In genomic region chr4:132731616-132732015, GRCm38 (mm10) we compare ENCODE assay signal across 8 mouse cellular contexts. TPM values are rescaled to one million over a fixed set of nuclear protein-coding genes. Genes with fewer than 3 reads are reported as not detected.
DNase-seq lines count a peak whose midpoint lies in the region; ATAC-seq and TF ChIP-seq lines count a peak whose summit lies in the region.

No protein-coding gene starts in this region.

- peak overlapping the region; percentile 64 for H3K4me2 ChIP-seq in embryonic facial prominence, embryonic 11.5 days (ENCODE audit: low read depth, low read length)
- peak overlapping the region; percentile 93 for H3K4me2 ChIP-seq in intestine, embryonic 15.5 days (replicated peaks)
- H3K4me2 ChIP-seq in neural tube, embryonic 12.5 days (replicated peaks): peak overlapping the region; percentile 83

- no peaks in the 10 kb centered on the region for H3K9me3 ChIP-seq in embryonic facial prominence, embryonic 11.5 days (replicated peaks; ENCODE audit: control insufficient read depth, low read length)
- no peaks in the 10 kb centered on the region for H3K9me3 ChIP-seq in intestine, embryonic 15.5 days
- H3K9me3 ChIP-seq in neural tube, embryonic 12.5 days: no peaks in the 10 kb centered on the region

- 48% methylated on average over 12 of the region's 12 CpGs for WGBS in liver, adult 2 months
- 54% methylated on average over 12 of the region's 12 CpGs for WGBS in embryonic facial prominence, embryonic 11.5 days
- WGBS in intestine, embryonic 15.5 days: 45% methylated on average over 12 of the region's 12 CpGs
- WGBS in neural tube, embryonic 12.5 days: 50% methylated on average over 12 of the region's 12 CpGs

- no peaks in the 10 kb centered on the region for H3K79me2 ChIP-seq in liver, adult 2 months (ENCODE audit: control insufficient read depth, insufficient read depth, low read length)

- H3K27ac ChIP-seq in liver, adult 2 months (replicated peaks; ENCODE audit: insufficient read depth, low read depth, low read length): no peak overlapping the region
- no peak overlapping the region for H3K27ac ChIP-seq in embryonic facial prominence, embryonic 11.5 days (replicated peaks; ENCODE audit: low read depth, low read length)
- H3K27ac ChIP-seq in intestine, embryonic 15.5 days: no peak overlapping the region
- no peak overlapping the region for H3K27ac ChIP-seq in neural tube, embryonic 12.5 days

- peaks cover 8% of the 10 kb centered on the region; the same call in 1 of the 2 replicates for H3K4me1 ChIP-seq in liver, adult 2 months (ENCODE audit: control insufficient read depth, insufficient read depth, low read length)
- H3K4me1 ChIP-seq in embryonic facial prominence, embryonic 11.5 days (ENCODE audit: control insufficient read depth, insufficient read depth, low read length): no peaks in the 10 kb centered on the region
- peaks cover 9% of the 10 kb centered on the region; the same call in 1 of the 2 replicates for H3K4me1 ChIP-seq in intestine, embryonic 15.5 days (replicated peaks)
- peaks cover 5% of the 10 kb centered on the region; the same call in 1 of the 2 replicates for H3K4me1 ChIP-seq in neural tube, embryonic 12.5 days

- TF ChIP-seq POLR2A in liver, adult 2 months (IDR thresholded peaks at IDR 0.05; ENCODE audit: extremely low read depth, insufficient read depth, low read length): no peak

- no peak for DNase-seq in liver, adult 2 months (ENCODE audit: extremely low read depth, low read depth, low spot score)
- no peak for DNase-seq in liver
- DNase-seq in embryonic facial prominence, embryonic 11.5 days (ENCODE audit: low spot score): no peak
- no peak for DNase-seq in gastrocnemius, adult 18-20 months (ENCODE audit: low spot score)
- no peak for DNase-seq in kidney, postnatal 10 days
- DNase-seq in urinary bladder, postnatal 14 days (ENCODE audit: low spot score): no peak

- no peak for TF ChIP-seq CTCF in liver, adult 2 months (IDR thresholded peaks at IDR 0.05; ENCODE audit: low read depth, low read length)

- no peaks in the 10 kb centered on the region for H3K27me3 ChIP-seq in liver, adult 2 months (ENCODE audit: control insufficient read depth, insufficient read depth, low read length)
- H3K27me3 ChIP-seq in embryonic facial prominence, embryonic 11.5 days (ENCODE audit: control insufficient read depth, insufficient read depth, low read length): no peaks in the 10 kb centered on the region
- H3K27me3 ChIP-seq in intestine, embryonic 15.5 days (replicated peaks): no peaks in the 10 kb centered on the region
- no peaks in the 10 kb centered on the region for H3K27me3 ChIP-seq in neural tube, embryonic 12.5 days (replicated peaks)

- peak overlapping the region; percentile 40 for H3K9ac ChIP-seq in liver, adult 2 months (ENCODE audit: low read depth, low read length)
- no peak overlapping the region; the same call in 1 of the 2 replicates for H3K9ac ChIP-seq in embryonic facial prominence, embryonic 11.5 days (replicated peaks; ENCODE audit: low read length)
- H3K9ac ChIP-seq in intestine, embryonic 15.5 days: peak overlapping the region; percentile 57
- H3K9ac ChIP-seq in neural tube, embryonic 12.5 days: peak overlapping the region; percentile 68; the same call in 1 of the 2 replicates

- ATAC-seq in embryonic facial prominence, embryonic 11.5 days (replicated peaks; ENCODE audit: insufficient number of reproducible peaks, low FRiP score, low TSS enrichment, low read depth): no peak
- no peak for ATAC-seq in intestine, embryonic 15.5 days
- ATAC-seq in neural tube, embryonic 12.5 days (ENCODE audit: low FRiP score, low read depth): no peak

- H3K36me3 ChIP-seq in liver, adult 2 months (ENCODE audit: control insufficient read depth, insufficient read depth, low read length): no peaks in the 10 kb centered on the region
- no peaks in the 10 kb centered on the region for H3K36me3 ChIP-seq in embryonic facial prominence, embryonic 11.5 days (replicated peaks; ENCODE audit: control insufficient read depth, insufficient read depth, low read depth, low read length)
- H3K36me3 ChIP-seq in intestine, embryonic 15.5 days: no peaks in the 10 kb centered on the region
- peaks cover 13% of the 10 kb centered on the region for H3K36me3 ChIP-seq in neural tube, embryonic 12.5 days

- H3K4me3 ChIP-seq in liver, adult 2 months (ENCODE audit: insufficient read depth, low read depth, low read length): peak overlapping the region; percentile 55
- peak overlapping the region; percentile 53 for H3K4me3 ChIP-seq in embryonic facial prominence, embryonic 11.5 days (ENCODE audit: low read depth, low read length)
- H3K4me3 ChIP-seq in intestine, embryonic 15.5 days (replicated peaks): peak overlapping the region; percentile 53
- H3K4me3 ChIP-seq in neural tube, embryonic 12.5 days: peak overlapping the region; percentile 54

RNA-seq across cellular contexts. Expression of gene Xkr8, which starts 0.7 kb away (rescaled TPM):
- total RNA-seq in liver, adult 2 months (2014; rRNA removed): 3.0 and 6.1 TPM in 2 replicates
- 5.9 and 10.1 TPM in 2 replicates for polyA plus RNA-seq in liver, adult 2 months (2012; rRNA removed)
- polyA plus RNA-seq in embryonic facial prominence, embryonic 11.5 days (2014; fragmentation: Nextera tagmentation; extraction: Ambion mirVana): 6.1 and 7.2 TPM in 2 replicates
- polyA plus RNA-seq in intestine, embryonic 15.5 days (2015; fragmentation: Nextera tagmentation; extraction: Ambion mirVana): 4.0 TPM in 2 replicates
- 3.4 and 3.6 TPM in 2 replicates for polyA plus RNA-seq in neural tube, embryonic 12.5 days (2016; fragmentation: Nextera tagmentation; extraction: Ambion mirVana)
- 1 to 10 TPM in 1 of 2 experiments, under 1 TPM in 1; 0.95 to 1.3 TPM for total RNA-seq in gastrocnemius, adult 18-20 months (2021)

RNA-seq across cellular contexts. Expression of gene Smpdl3b, which starts 25.4 kb away (rescaled TPM):
- total RNA-seq in liver, adult 2 months (2014; rRNA removed): 0.34 and 0.65 TPM in 2 replicates
- polyA plus RNA-seq in liver, adult 2 months (2012; rRNA removed): 0.16 and 0.34 TPM in 2 replicates
- polyA plus RNA-seq in embryonic facial prominence, embryonic 11.5 days (2014; fragmentation: Nextera tagmentation; extraction: Ambion mirVana): 3.2 and 3.9 TPM in 2 replicates
- polyA plus RNA-seq in intestine, embryonic 15.5 days (2015; fragmentation: Nextera tagmentation; extraction: Ambion mirVana): 5.7 TPM in 2 replicates
- 1.0 and 1.5 TPM in 2 replicates for polyA plus RNA-seq in neural tube, embryonic 12.5 days (2016; fragmentation: Nextera tagmentation; extraction: Ambion mirVana)
- total RNA-seq in gastrocnemius, adult 18-20 months (2021): 1 to 10 TPM in 1 of 2 experiments, under 1 TPM in 1; 0.48 to 1.2 TPM

RNA-seq across cellular contexts. Expression of gene Rpa2, which starts 36.5 kb away (rescaled TPM):
- total RNA-seq in liver, adult 2 months (2014; rRNA removed): 6.6 and 8.1 TPM in 2 replicates
- polyA plus RNA-seq in liver, adult 2 months (2012; rRNA removed): 9.2 and 11.1 TPM in 2 replicates
- polyA plus RNA-seq in embryonic facial prominence, embryonic 11.5 days (2014; fragmentation: Nextera tagmentation; extraction: Ambion mirVana): 164 and 176 TPM in 2 replicates
- polyA plus RNA-seq in intestine, embryonic 15.5 days (2015; fragmentation: Nextera tagmentation; extraction: Ambion mirVana): 85.5 and 88.1 TPM in 2 replicates
- polyA plus RNA-seq in neural tube, embryonic 12.5 days (2016; fragmentation: Nextera tagmentation; extraction: Ambion mirVana): 78.5 and 84.2 TPM in 2 replicates
- total RNA-seq in gastrocnemius, adult 18-20 months (2021): 10 to 100 TPM; 14.4 to 16.3 TPM
